21 mouse cellular contexts compared by ENCODE assay signal in genomic region chr19:41657446-41657845, GRCm38 (mm10).
A peak's percentile ranks its signal among the peaks of the same experiment; 100 is the strongest.
DNase-seq lines count a peak whose midpoint lies in the region; ATAC-seq lines count a peak whose summit lies in the region.
"Had no signal": no experiment of that assay in that cellular context is flagged by ENCODE, and none has a peak within 500 bp of the region (broad histone marks: within the 10 kb centered on the region; RNA-seq: fewer than 3 reads in every experiment).

No protein-coding gene starts in this region.

- no peak overlapping the region for H3K4me2 ChIP-seq in forebrain, embryonic 13.5 days
- no peak overlapping the region for H3K4me2 ChIP-seq in forebrain, embryonic 16.5 days (ENCODE audit: low read length)
- H3K4me2 ChIP-seq in forebrain, embryonic 14.5 days (ENCODE audit: low read length): no peak overlapping the region
- no peak overlapping the region for H3K4me2 ChIP-seq in midbrain, embryonic 14.5 days (ENCODE audit: low read length)
- H3K4me2 ChIP-seq: hindbrain, embryonic 15.5 days; limb, embryonic 12.5 days; liver, embryonic 12.5 days; neural tube, embryonic 13.5 days had no signal

- ATAC-seq in forebrain, embryonic 13.5 days: peak; percentile 26; the same call in 1 of the 2 replicates
- no peak for ATAC-seq in forebrain, embryonic 16.5 days
- 0 out of 2 replicates have a peak, but pooled peaks have one; percentile 11 for ATAC-seq in forebrain, embryonic 14.5 days
- no peak for ATAC-seq in midbrain, embryonic 14.5 days (ENCODE audit: low FRiP score, low TSS enrichment)
- ATAC-seq: CD4-positive, CD25-positive, alpha-beta regulatory T cell, adult 4 months; liver, embryonic 12.5 days had no signal

- peak; percentile 59 for DNase-seq in forebrain, embryonic 14.5 days (ENCODE audit: low spot score)
- DNase-seq in midbrain, embryonic 14.5 days: peak; percentile 63
- peak; percentile 88 for DNase-seq in retina, postnatal 1 day
- DNase-seq in gastrocnemius, postnatal 25 days: no peak
- no peak for DNase-seq in left cerebral cortex, postnatal 10 days (ENCODE audit: extremely low spot score in 1 of 2, low spot score in 2 of 2)
- DNase-seq: adrenal gland, postnatal 14 days; cerebellum, postnatal 10 days; kidney, adult 9 months; kidney, postnatal 14 days; layer of hippocampus, postnatal 36 days; lung, adult 18-20 months; lung, postnatal 10 days; right cerebral cortex, postnatal 14 days; spleen, adult 18-20 months had no signal

- H3K4me1 ChIP-seq in forebrain, embryonic 13.5 days: peaks cover 68% of the 10 kb centered on the region
- H3K4me1 ChIP-seq in forebrain, embryonic 16.5 days (replicated peaks; ENCODE audit: control insufficient read depth, insufficient read depth, low read length): peaks cover 51% of the 10 kb centered on the region
- peaks cover 37% of the 10 kb centered on the region for H3K4me1 ChIP-seq in forebrain, embryonic 14.5 days (ENCODE audit: control insufficient read depth, insufficient read depth, low read length)
- H3K4me1 ChIP-seq in midbrain, embryonic 14.5 days (ENCODE audit: control insufficient read depth, insufficient read depth, low read length): peaks cover 63% of the 10 kb centered on the region
- H3K4me1 ChIP-seq: limb, embryonic 12.5 days; liver, embryonic 12.5 days had no signal

- H3K27ac ChIP-seq in forebrain, embryonic 13.5 days: no peak overlapping the region
- no peak overlapping the region for H3K27ac ChIP-seq in forebrain, embryonic 16.5 days (ENCODE audit: low read length)
- no peak overlapping the region for H3K27ac ChIP-seq in forebrain, embryonic 14.5 days (ENCODE audit: low read depth, low read length)
- 0 out of 2 replicates have a peak overlapping the region, but pooled peaks have one; percentile 45 for H3K27ac ChIP-seq in midbrain, embryonic 14.5 days (replicated peaks; ENCODE audit: low read depth, low read length)
- H3K27ac ChIP-seq: hindbrain, embryonic 15.5 days; limb, embryonic 12.5 days; liver, embryonic 12.5 days; neural tube, embryonic 13.5 days had no signal

- H3K4me3 ChIP-seq in forebrain, embryonic 13.5 days: no peak overlapping the region
- no peak overlapping the region for H3K4me3 ChIP-seq in forebrain, embryonic 16.5 days (replicated peaks; ENCODE audit: low read length)
- H3K4me3 ChIP-seq in forebrain, embryonic 14.5 days (ENCODE audit: low read depth, low read length): no peak overlapping the region
- H3K4me3 ChIP-seq in midbrain, embryonic 14.5 days (replicated peaks; ENCODE audit: low read depth, low read length): no peak overlapping the region
- H3K4me3 ChIP-seq: hindbrain, embryonic 15.5 days; limb, embryonic 12.5 days; liver, embryonic 12.5 days; neural tube, embryonic 13.5 days had no signal

- H3K27me3 ChIP-seq in forebrain, embryonic 13.5 days: peaks cover 34% of the 10 kb centered on the region
- peaks cover 8% of the 10 kb centered on the region; the same call in 1 of the 2 replicates for H3K27me3 ChIP-seq in forebrain, embryonic 16.5 days (replicated peaks; ENCODE audit: control insufficient read depth, insufficient read depth, low read length)
- H3K27me3 ChIP-seq in forebrain, embryonic 14.5 days (replicated peaks; ENCODE audit: control insufficient read depth, insufficient read depth, low read length): peaks cover 6% of the 10 kb centered on the region; the same call in 1 of the 2 replicates
- H3K27me3 ChIP-seq in midbrain, embryonic 14.5 days (ENCODE audit: control insufficient read depth, insufficient read depth, low read length): peaks cover 11% of the 10 kb centered on the region
- H3K27me3 ChIP-seq: hindbrain, embryonic 15.5 days had no signal

- no peak overlapping the region for H3K9ac ChIP-seq in forebrain, embryonic 13.5 days
- H3K9ac ChIP-seq in forebrain, embryonic 16.5 days (replicated peaks; ENCODE audit: low read depth, low read length): no peak overlapping the region
- H3K9ac ChIP-seq in forebrain, embryonic 14.5 days (ENCODE audit: low read length): no peak overlapping the region
- H3K9ac ChIP-seq in midbrain, embryonic 14.5 days (replicated peaks; ENCODE audit: low read length): no peak overlapping the region
- H3K9ac ChIP-seq: hindbrain, embryonic 15.5 days; limb, embryonic 12.5 days; liver, embryonic 12.5 days; neural tube, embryonic 13.5 days had no signal

- 9% methylated on average over 9 of the region's 9 CpGs for WGBS in forebrain, embryonic 13.5 days
- WGBS in forebrain, embryonic 16.5 days: 11% methylated on average over 9 of the region's 9 CpGs
- 7% methylated on average over 9 of the region's 9 CpGs for whole genome bisulfite sequencing in forebrain, embryonic 14.5 days
- WGBS in midbrain, embryonic 14.5 days: 5% methylated on average over 9 of the region's 9 CpGs

- intact Hi-C loops in left cerebral cortex, postnatal 10 days (cut with DNase I): loop anchor here (2.0 kb wide), 1 partner anchor 103 kb away; no protein-coding TSS in a partner anchor

- no peaks in the 10 kb centered on the region for H3K36me3 ChIP-seq in forebrain, embryonic 13.5 days (ENCODE audit: poor library complexity, severe bottlenecking)
- H3K36me3 ChIP-seq in forebrain, embryonic 16.5 days (ENCODE audit: control insufficient read depth, insufficient read depth): no peaks in the 10 kb centered on the region
- H3K36me3 ChIP-seq in forebrain, embryonic 14.5 days (ENCODE audit: control insufficient read depth, insufficient read depth, low read length): no peaks in the 10 kb centered on the region
- H3K36me3 ChIP-seq in midbrain, embryonic 14.5 days (ENCODE audit: control insufficient read depth, insufficient read depth, low read length): no peaks in the 10 kb centered on the region
- H3K36me3 ChIP-seq: hindbrain, embryonic 15.5 days; limb, embryonic 12.5 days; liver, embryonic 12.5 days; neural tube, embryonic 13.5 days had no signal

- no peaks in the 10 kb centered on the region for H3K9me3 ChIP-seq in forebrain, embryonic 13.5 days (replicated peaks)
- H3K9me3 ChIP-seq in forebrain, embryonic 16.5 days (ENCODE audit: control insufficient read depth, low read length): no peaks in the 10 kb centered on the region
- no peaks in the 10 kb centered on the region for H3K9me3 ChIP-seq in forebrain, embryonic 14.5 days (replicated peaks; ENCODE audit: control insufficient read depth, low read length)
- H3K9me3 ChIP-seq in midbrain, embryonic 14.5 days (ENCODE audit: control insufficient read depth, low read length): no peaks in the 10 kb centered on the region
- H3K9me3 ChIP-seq: hindbrain, embryonic 15.5 days; limb, embryonic 12.5 days; liver, embryonic 12.5 days; neural tube, embryonic 13.5 days had no signal

Comparison
In these comparisons a context has a peak if more than half of its experiments do, and no peak if none do; other contexts are left out.
1. ATAC-seq: peak in forebrain, embryonic 13.5 days (single experiment) and forebrain, embryonic 14.5 days (single experiment); none in forebrain, embryonic 16.5 days (single experiment) and midbrain, embryonic 14.5 days (single experiment).
2. DNase-seq: peak in forebrain, embryonic 14.5 days (single experiment), midbrain, embryonic 14.5 days (single experiment) and retina, postnatal 1 day (single experiment); none in gastrocnemius, postnatal 25 days (single experiment) and left cerebral cortex, postnatal 10 days (0 of 2).